Mouse (Mus musculus): ENCODE measurements around the gene Capn9. TPM values are rescaled to one million over a fixed set of nuclear protein-coding genes. Genes with fewer than 3 reads are reported as not detected.

The Capn9 gene
- 0.14 and 0.33 TPM in 2 replicates for polyA plus RNA-seq (2015; fragmentation: Nextera tagmentation; extraction: Ambion mirVana)

DNA sequence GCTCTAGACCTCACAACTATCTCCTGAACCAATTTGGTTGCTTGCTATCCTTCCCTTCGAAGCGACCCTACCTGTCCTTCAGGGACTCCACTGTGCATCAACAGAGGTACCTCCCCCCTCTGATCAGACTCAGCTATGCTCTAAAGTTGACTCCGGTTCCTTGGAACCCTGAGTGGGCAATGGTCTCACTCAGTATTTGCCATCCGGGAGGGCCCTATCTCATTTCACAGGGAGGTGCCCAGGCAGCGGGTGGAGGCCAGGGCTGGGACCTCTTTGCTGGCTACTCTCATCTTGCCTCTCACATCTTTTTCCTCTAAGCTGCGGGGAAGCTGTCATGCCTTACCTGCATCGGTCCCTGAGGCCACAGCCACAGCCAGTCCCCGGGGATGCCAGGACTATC, at the start of gene Capn9:
TSS of gene Capn9 (plus strand) at position 301 of the 400 bp plus-strand sequence.

DNA sequence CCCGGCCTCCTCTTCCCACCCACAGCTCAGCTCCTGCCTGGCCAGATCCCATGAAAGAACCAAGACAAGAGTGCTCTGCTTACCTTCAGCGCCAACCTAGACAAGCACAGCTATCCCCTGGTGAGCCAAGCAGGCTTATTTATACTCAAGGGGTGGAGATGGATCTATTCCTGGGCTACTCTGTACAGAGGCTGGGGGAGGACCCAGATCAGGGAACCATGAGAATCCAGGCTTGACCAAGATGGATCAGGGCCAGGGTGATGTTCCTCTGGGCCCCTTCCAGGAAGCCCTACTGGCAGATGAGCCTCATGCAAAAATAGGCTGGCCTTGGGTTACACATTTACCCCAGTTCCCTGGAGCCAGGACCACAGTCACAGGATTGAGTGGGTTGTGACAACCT, 6.3 kb upstream of the Capn9 start, which contains the start of gene Agt:
TSS of gene Agt (minus strand) at position 114 of the 400 bp plus-strand sequence.

DNA sequence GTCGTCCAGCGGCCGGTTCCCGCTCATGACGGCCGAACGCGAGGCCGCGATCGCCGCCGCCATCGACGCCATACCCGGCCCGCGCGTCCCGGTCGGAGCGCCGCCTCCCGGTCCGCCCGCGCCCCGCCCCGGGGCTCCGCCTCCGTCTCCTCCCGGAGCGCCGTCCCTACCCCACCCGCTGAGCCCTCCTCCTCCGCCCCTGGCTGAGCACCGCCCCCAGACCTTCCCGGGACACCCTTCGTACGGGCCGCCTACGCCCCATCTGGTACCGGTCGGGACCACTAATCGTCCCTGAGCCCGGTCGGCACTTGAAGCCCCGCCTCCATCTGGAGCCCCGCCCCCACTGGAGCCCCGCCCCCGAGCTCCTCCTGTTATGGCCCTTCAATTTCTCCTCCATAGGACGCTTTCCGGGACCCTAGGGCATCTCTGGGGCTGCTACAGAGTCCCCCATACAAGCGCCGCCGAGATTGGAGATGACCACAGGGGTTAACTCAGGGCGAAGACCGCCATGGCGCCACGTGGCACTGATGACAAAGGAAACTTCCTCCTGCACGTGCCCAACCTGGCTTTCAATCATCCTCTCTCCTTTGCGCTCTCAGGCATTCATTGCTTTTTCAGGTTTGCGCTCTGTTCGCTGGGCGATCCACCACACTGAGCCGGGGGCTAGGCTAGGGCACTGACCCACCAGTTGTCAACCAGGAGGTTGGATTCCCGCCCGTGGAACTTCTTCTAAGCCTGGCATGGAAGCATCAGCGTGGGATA, 87.4 kb downstream of the Capn9 start, which contains the start of gene 2310022B05Rik:
TSS of gene 2310022B05Rik (minus strand) at position 258 of the 762 bp plus-strand sequence.

Other genes with a start within 250 kb of the Capn9 start
- gene Pgbd5, start 136.5 kb upstream of the Capn9 start, polyA plus RNA-seq (2015; fragmentation: Nextera tagmentation; extraction: Ambion mirVana) = 1.6 and 1.8 TPM in 2 replicates
- 22.5 and 23.2 TPM in 2 replicates for gene Cog2, start 55.3 kb upstream of the Capn9 start, polyA plus RNA-seq (2015; fragmentation: Nextera tagmentation; extraction: Ambion mirVana)
- gene Agt, start 6.4 kb upstream of the Capn9 start, polyA plus RNA-seq (2015; fragmentation: Nextera tagmentation; extraction: Ambion mirVana) = 52.0 and 94.9 TPM in 2 replicates
- 14.7 and 17.0 TPM in 2 replicates for gene 2310022B05Rik, start 87.3 kb downstream of the Capn9 start, polyA plus RNA-seq (2015; fragmentation: Nextera tagmentation; extraction: Ambion mirVana)
- gene Ttc13, start 145.9 kb downstream of the Capn9 start, polyA plus RNA-seq (2015; fragmentation: Nextera tagmentation; extraction: Ambion mirVana) = 19.0 and 20.0 TPM in 2 replicates
- gene Arv1, start 146.0 kb downstream of the Capn9 start, polyA plus RNA-seq (2015; fragmentation: Nextera tagmentation; extraction: Ambion mirVana) = 6.9 and 7.2 TPM in 2 replicates
- gene Fam89a, start 175.7 kb downstream of the Capn9 start, polyA plus RNA-seq (2015; fragmentation: Nextera tagmentation; extraction: Ambion mirVana) = 0.64 and 2.0 TPM in 2 replicates
- 0.04 and 0.07 TPM in 2 replicates for gene Trim67, start 217.0 kb downstream of the Capn9 start, polyA plus RNA-seq (2015; fragmentation: Nextera tagmentation; extraction: Ambion mirVana)

Data from skeletal muscle tissue, postnatal 0 days (tissue).